Mouse (Mus musculus): ENCODE measurements around the gene C1ql1.

GRCm38 (mm10) chr11:102989641-102990151 is 43.2 kb upstream of the C1ql1 start:
- TF ChIP-seq CTCF (IDR thresholded peaks at IDR 0.05; ENCODE audit: low read depth, low read length), result no peak
- TF ChIP-seq POLR2A (IDR thresholded peaks at IDR 0.05; ENCODE audit: extremely low read depth, insufficient read depth, low read length), result no peak
